Mouse (Mus musculus) effector memory CD4-positive, alpha-beta T cell, adult 5 months (primary cell): ENCODE measurements around the gene Prmt9. TPM values are rescaled to one million over a fixed set of nuclear protein-coding genes. Genes with fewer than 3 reads are reported as not detected.

Experiments used
- polyA plus RNA-seq: library from polyadenylated mRNA; unstranded; fragments of 100-300 nt; shearing (Covaris generic); gene quantifications from one replicate; pipeline ENCODE4 v1.2.1, GENCODE M21; 2017

The Prmt9 gene
- polyA plus RNA-seq, result 14.1 TPM

GRCm38 (mm10) chr8:77549121-77549706 lies at the start of gene Prmt9:
Prmt9 (plus strand) TSS chr8:77549397.

GRCm38 (mm10) chr8:77517301-77518200 lies 31.6 kb upstream of the Prmt9 start, which contains the start of gene Arhgap10:
Arhgap10 (minus strand) TSS chr8:77517953.

GRCm38 (mm10) chr8:77610374-77610969 lies 61.3 kb downstream of the Prmt9 start, which contains the start of gene Tmem184c:
Tmem184c (minus strand) TSS chr8:77610698.

Other genes starting within 250 kb of the Prmt9 start
- 15.0 TPM for gene Arhgap10, start 31.4 kb upstream of the Prmt9 start, polyA plus RNA-seq
- gene Tmem184c, start 61.3 kb downstream of the Prmt9 start, polyA plus RNA-seq, result 13.6 TPM
- gene Ednra, start 175.1 kb downstream of the Prmt9 start, polyA plus RNA-seq, result 0.11 TPM